Mouse (Mus musculus) skeletal muscle tissue, adult 2 months (tissue): ENCODE measurements around the gene Gnaz.

Experiments
- DNase-seq: peaks from one replicate; pipeline ENCODE4 v3.0.0-alpha.2; 2012; ENCODE audit warnings: low read depth, low spot score

The Gnaz gene

GRCm38 (mm10) chr10:75061341-75062188 is 94.6 kb downstream of the Gnaz start:
- DNase-seq: no peak

DNA sequence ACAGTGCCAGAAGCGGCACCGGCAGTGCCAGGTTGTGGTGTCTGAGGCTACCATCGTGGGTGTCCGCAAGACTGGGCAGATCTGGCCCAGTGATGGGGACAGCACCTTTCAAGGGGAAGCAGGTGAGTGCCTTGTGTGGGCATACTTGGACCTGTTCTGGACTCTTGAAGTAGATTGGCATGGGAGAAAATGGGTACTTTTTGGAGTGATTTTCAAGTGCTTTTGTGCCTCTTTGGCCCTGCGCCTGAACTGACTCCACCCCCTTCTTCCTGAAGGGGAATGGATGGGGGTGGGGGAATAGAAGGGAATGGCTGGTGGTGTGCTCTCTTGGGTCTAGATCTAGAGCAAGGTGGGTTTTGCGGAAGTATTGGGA is 95.2 kb downstream of the Gnaz start:
- no peak for DNase-seq

- no peak for DNase-seq
Measured at GRCm38 (mm10) chr10:75062621-75063020, 95.6 kb downstream of the Gnaz start.

GRCm38 (mm10) chr10:75063301-75063965 is 96.5 kb downstream of the Gnaz start:
- DNase-seq: no peak

DNA sequence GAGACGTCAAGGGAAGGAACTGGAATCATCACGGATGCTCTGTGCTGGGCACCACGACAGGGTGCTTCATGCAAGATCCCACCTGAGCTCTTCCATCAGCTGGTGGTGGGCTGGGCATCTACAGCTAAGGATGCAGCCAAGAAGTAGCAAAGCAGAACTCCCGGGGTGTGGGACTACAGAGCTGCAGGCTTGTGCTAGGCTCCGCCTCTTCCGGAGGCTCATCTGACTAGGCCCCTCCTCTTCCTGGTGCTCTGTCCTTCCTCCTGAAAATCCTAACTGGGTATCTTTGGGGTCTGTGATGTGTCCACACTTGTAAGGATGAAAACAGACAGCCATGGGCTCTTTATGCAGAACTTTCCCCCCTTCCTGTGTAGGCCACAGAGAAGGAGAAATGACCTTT is 98.7 kb downstream of the Gnaz start:
- DNase-seq: no peak
